Mouse (Mus musculus) heart, embryonic 12.5 days (tissue): ENCODE measurements at regions not wholly inside any gene's neighbourhood (a gene's known extent, or its start where the extent isn't known, plus 50 kb on each side); places are given as distances from the start of the nearest gene placed in this dataset.

ENCODE experiments used
- ATAC-seq: fragments of 200-750 bp; cut with Nextera tagmentation; 2 replicates; pipeline ENCODE4 v1.8.0; 2017; ENCODE audit warnings: moderate TSS enrichment, moderate library complexity; ENCODE audit not compliant: insufficient number of reproducible peaks, low FRiP score
- H3K27ac ChIP-seq: fragments of 300-500 bp; sonication (generic); 2 replicates; pipeline ENCODE4 v1.5.1; 2016; ENCODE audit warnings: mild to moderate bottlenecking, moderate library complexity; ENCODE audit not compliant: poor library complexity, severe bottlenecking
- H3K27me3 ChIP-seq: fragments of 300-500 bp; sonication (generic); replicated peaks from 2 replicates; pipeline ENCODE4 v1.6.1; 2016; ENCODE audit warnings: mild to moderate bottlenecking, moderate library complexity
- H3K36me3 ChIP-seq: fragments of 300-500 bp; sonication (generic); 2 replicates; pipeline ENCODE4 v1.6.1; 2016; ENCODE audit warnings: mild to moderate bottlenecking, moderate library complexity
- H3K4me1 ChIP-seq: fragments of 300-500 bp; sonication (generic); replicated peaks from 2 replicates; pipeline ENCODE4 v1.6.1; 2016; ENCODE audit warnings: mild to moderate bottlenecking
- H3K4me2 ChIP-seq: fragments of 300-500 bp; sonication (generic); 2 replicates; pipeline ENCODE4 v1.6.1; 2016; ENCODE audit warnings: mild to moderate bottlenecking, moderate library complexity
- H3K4me3 ChIP-seq: fragments of 300-500 bp; sonication (generic); 2 replicates; pipeline ENCODE4 v1.5.1; 2016; ENCODE audit warnings: mild to moderate bottlenecking
- H3K9ac ChIP-seq: fragments of 300-500 bp; sonication (generic); 2 replicates; pipeline ENCODE4 v1.6.1; 2016; ENCODE audit warnings: mild to moderate bottlenecking, moderate library complexity
- H3K9me3 ChIP-seq: fragments of 300-500 bp; sonication (generic); replicated peaks from 2 replicates; pipeline ENCODE4 v1.6.1; 2016; ENCODE audit warnings: mild to moderate bottlenecking, moderate library complexity
- WGBS: fragments of 180-500 bp; shearing (Covaris S2); methylation state at CpG from one replicate; pipeline ENCODE4 v1.1.7; 2016; 5-methylcytosine and 5-hydroxymethylcytosine counted together

DNA sequence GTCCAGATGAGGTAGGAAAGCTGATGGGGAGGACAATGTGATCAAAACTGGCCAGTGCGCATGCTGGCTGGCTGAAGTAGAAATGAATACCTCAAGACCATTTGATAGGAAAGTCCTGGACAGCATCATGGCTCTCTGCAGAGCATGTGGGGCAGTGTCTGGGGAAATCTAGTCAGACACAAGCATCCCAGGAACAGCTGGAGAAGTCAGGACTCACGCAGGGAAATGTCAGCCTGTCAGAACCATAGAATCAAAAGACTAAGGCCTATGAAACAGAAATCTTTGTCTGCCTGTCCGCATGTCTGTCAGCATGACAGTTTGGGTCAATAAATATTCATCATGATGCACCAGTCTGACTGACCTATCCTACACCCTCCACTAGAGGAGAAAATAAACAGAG lies 73.7 kb upstream of the Wars2 start:
- WGBS: 71% methylated on average over 3 of the region's 3 CpGs
- ATAC-seq: no peak
- no peaks in the 10 kb centered on the region for H3K27me3 ChIP-seq
- no peak overlapping the region for H3K4me3 ChIP-seq
- H3K27ac ChIP-seq: no peak overlapping the region
- H3K4me1 ChIP-seq: no peaks in the 10 kb centered on the region
- no peaks in the 10 kb centered on the region for H3K9me3 ChIP-seq
- H3K4me2 ChIP-seq: no peak overlapping the region
- no peak overlapping the region for H3K9ac ChIP-seq
- H3K36me3 ChIP-seq: no peaks in the 10 kb centered on the region
